Mouse (Mus musculus): ENCODE results near the gene Nfkb1. TPM values are rescaled to one million over a fixed set of nuclear protein-coding genes. Genes with fewer than 3 reads are reported as not detected.
A peak's percentile ranks its signal among the peaks of the same experiment; 100 is the strongest.

Gene Nfkb1
- polyA plus RNA-seq, 2 experiments: 26.9 to 55.4 TPM

- no peak for ATAC-seq (ENCODE audit: low FRiP score, low read depth)
- Histone ChIP-seq H3K9me3 (ENCODE audit: control insufficient read depth, low read length) (no peaks in the 10 kb centered on the region), H3K4me1 (ENCODE audit: control insufficient read depth, insufficient read depth, low read length) (peaks cover 7% of the 10 kb centered on the region), H3K9ac (ENCODE audit: low read depth, low read length, severe bottlenecking) (no peak overlapping the region), H3K27ac (replicated peaks; ENCODE audit: low read depth, low read length) (no peak overlapping the region), H3K4me2 (replicated peaks; ENCODE audit: low read depth, low read length, severe bottlenecking) (no peak overlapping the region), H3K36me3 (ENCODE audit: control insufficient read depth, insufficient read depth, low read length) (peaks cover 76% of the 10 kb centered on the region), H3K4me3 (replicated peaks; ENCODE audit: low read length) (no peak overlapping the region), H3K27me3 (ENCODE audit: control insufficient read depth, insufficient read depth, low read length) (no peaks in the 10 kb centered on the region)
- TF ChIP-seq POLR2A (IDR thresholded peaks at IDR 0.05; ENCODE audit: borderline replicate concordance, extremely low read depth, insufficient read depth, insufficient read length): no peak
- DNase-seq (ENCODE audit: low spot score): no peak
- WGBS: 85% methylated on average over 4 of the region's 4 CpGs
These were observed 99.3 kb downstream of the Nfkb1 start for GRCm38 (mm10) chr3:135592011-135592410.

- Histone ChIP-seq H3K9ac (ENCODE audit: low read depth, low read length, severe bottlenecking) (no peak overlapping the region), H3K9me3 (ENCODE audit: control insufficient read depth, low read length) (no peaks in the 10 kb centered on the region), H3K4me1 (ENCODE audit: control insufficient read depth, insufficient read depth, low read length) (peaks cover 7% of the 10 kb centered on the region), H3K36me3 (ENCODE audit: control insufficient read depth, insufficient read depth, low read length) (peaks cover 76% of the 10 kb centered on the region), H3K4me2 (replicated peaks; ENCODE audit: low read depth, low read length, severe bottlenecking) (no peak overlapping the region), H3K4me3 (replicated peaks; ENCODE audit: low read length) (no peak overlapping the region), H3K27me3 (ENCODE audit: control insufficient read depth, insufficient read depth, low read length) (no peaks in the 10 kb centered on the region), H3K27ac (replicated peaks; ENCODE audit: low read depth, low read length) (no peak overlapping the region)
- 46% methylated on average over 5 of the region's 5 CpGs for WGBS
- no peak for TF ChIP-seq POLR2A (IDR thresholded peaks at IDR 0.05; ENCODE audit: borderline replicate concordance, extremely low read depth, insufficient read depth, insufficient read length)
- no peak for DNase-seq (ENCODE audit: low spot score)
- peak; percentile 41; the same call in 1 of the 2 replicates for ATAC-seq (ENCODE audit: low FRiP score, low read depth)
These were observed 100.0 kb downstream of the Nfkb1 start for GRCm38 (mm10) chr3:135591376-135591775.

DNA sequence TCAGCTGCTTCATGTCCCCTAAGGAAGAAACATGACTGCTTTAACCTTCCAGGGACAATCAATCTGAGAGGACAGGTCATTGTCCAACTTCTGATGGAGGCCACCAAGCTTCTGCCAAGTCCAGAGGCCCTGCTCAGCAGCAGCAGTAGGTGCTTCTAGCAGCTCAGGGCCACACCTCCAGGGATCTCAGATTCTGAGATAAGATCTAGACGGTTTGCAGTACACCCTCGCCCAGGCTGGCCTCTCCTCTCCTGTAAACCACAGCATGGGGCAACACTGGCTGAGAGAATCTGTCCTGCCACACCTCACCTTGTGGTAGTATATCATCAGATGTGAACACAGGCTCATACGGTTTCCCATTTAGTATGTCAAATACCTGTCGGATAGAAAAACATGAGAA, 100.9 kb downstream of the Nfkb1 start:
- no peak for TF ChIP-seq POLR2A (IDR thresholded peaks at IDR 0.05; ENCODE audit: borderline replicate concordance, extremely low read depth, insufficient read depth, insufficient read length)
- Histone ChIP-seq H3K4me3 (replicated peaks; ENCODE audit: low read length) (no peak overlapping the region), H3K4me1 (ENCODE audit: control insufficient read depth, insufficient read depth, low read length) (peaks cover 7% of the 10 kb centered on the region), H3K4me2 (replicated peaks; ENCODE audit: low read depth, low read length, severe bottlenecking) (no peak overlapping the region), H3K9ac (ENCODE audit: low read depth, low read length, severe bottlenecking) (no peak overlapping the region), H3K9me3 (ENCODE audit: control insufficient read depth, low read length) (no peaks in the 10 kb centered on the region), H3K27me3 (ENCODE audit: control insufficient read depth, insufficient read depth, low read length) (no peaks in the 10 kb centered on the region), H3K27ac (replicated peaks; ENCODE audit: low read depth, low read length) (no peak overlapping the region), H3K36me3 (ENCODE audit: control insufficient read depth, insufficient read depth, low read length) (peaks cover 76% of the 10 kb centered on the region)
- no peak for DNase-seq (ENCODE audit: low spot score)
- WGBS: 49% methylated on average over 4 of the region's 4 CpGs
- ATAC-seq (ENCODE audit: low FRiP score, low read depth): no peak

- H3K36me3 ChIP-seq (ENCODE audit: control insufficient read depth, insufficient read depth, low read length): peaks cover 62% of the 10 kb centered on the region
- H3K4me1 ChIP-seq (ENCODE audit: control insufficient read depth, insufficient read depth, low read length): peaks cover 4% of the 10 kb centered on the region
These were observed 104.9 kb downstream of the Nfkb1 start for GRCm38 (mm10) chr3:135586471-135586880.

DNA sequence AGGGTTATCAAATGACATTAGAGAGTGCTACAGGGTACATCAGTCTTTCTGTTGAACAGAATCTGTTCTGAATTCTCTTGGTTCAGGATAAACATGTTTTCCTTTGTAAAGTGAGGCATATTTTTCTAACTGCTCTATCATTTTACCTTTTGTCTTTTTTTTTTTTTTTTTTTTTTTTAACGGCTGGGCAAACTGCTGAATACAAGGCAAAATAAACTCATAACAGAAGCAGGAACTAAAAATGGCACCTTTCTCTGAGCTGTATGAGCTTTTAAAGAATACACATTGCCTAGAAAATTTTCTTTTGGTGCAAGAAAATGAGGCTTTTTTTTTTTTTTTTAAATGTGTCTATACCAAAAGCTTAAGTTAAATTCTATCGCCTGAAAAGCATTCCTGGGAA, 105.3 kb downstream of the Nfkb1 start:
- no peaks in the 10 kb centered on the region for H3K27me3 ChIP-seq (ENCODE audit: control insufficient read depth, insufficient read depth, low read length)
- peaks cover 62% of the 10 kb centered on the region for H3K36me3 ChIP-seq (ENCODE audit: control insufficient read depth, insufficient read depth, low read length)
- no peak for ATAC-seq (ENCODE audit: low FRiP score, low read depth)
- no peak overlapping the region for H3K4me3 ChIP-seq (replicated peaks; ENCODE audit: low read length)
- DNase-seq (ENCODE audit: low spot score): no peak
- no peaks in the 10 kb centered on the region for H3K9me3 ChIP-seq (ENCODE audit: control insufficient read depth, low read length)
- no peak overlapping the region for H3K4me2 ChIP-seq (replicated peaks; ENCODE audit: low read depth, low read length, severe bottlenecking)
- WGBS: 95% methylated on average over 2 of the region's 2 CpGs
- no peak overlapping the region for H3K9ac ChIP-seq (ENCODE audit: low read depth, low read length, severe bottlenecking)
- TF ChIP-seq POLR2A (IDR thresholded peaks at IDR 0.05; ENCODE audit: borderline replicate concordance, extremely low read depth, insufficient read depth, insufficient read length): no peak
- no peak overlapping the region for H3K27ac ChIP-seq (replicated peaks; ENCODE audit: low read depth, low read length)
- H3K4me1 ChIP-seq (ENCODE audit: control insufficient read depth, insufficient read depth, low read length): peaks cover 4% of the 10 kb centered on the region; the same call in 1 of the 2 replicates

More at GRCm38 (mm10) chr3:135586471-135586880, 104.9 kb downstream of the Nfkb1 start:
- no peak for TF ChIP-seq POLR2A (IDR thresholded peaks at IDR 0.05; ENCODE audit: borderline replicate concordance, extremely low read depth, insufficient read depth, insufficient read length)
- no peak overlapping the region for H3K9ac ChIP-seq (ENCODE audit: low read depth, low read length, severe bottlenecking)
- WGBS: 92% methylated on average over 4 of the region's 4 CpGs
- no peaks in the 10 kb centered on the region for H3K27me3 ChIP-seq (ENCODE audit: control insufficient read depth, insufficient read depth, low read length)
- ATAC-seq (ENCODE audit: low FRiP score, low read depth): no peak
- H3K9me3 ChIP-seq (ENCODE audit: control insufficient read depth, low read length): no peaks in the 10 kb centered on the region
- H3K4me2 ChIP-seq (replicated peaks; ENCODE audit: low read depth, low read length, severe bottlenecking): no peak overlapping the region
- H3K27ac ChIP-seq (replicated peaks; ENCODE audit: low read depth, low read length): no peak overlapping the region
- H3K4me3 ChIP-seq (replicated peaks; ENCODE audit: low read length): no peak overlapping the region
- no peak for DNase-seq (ENCODE audit: low spot score)

DNA sequence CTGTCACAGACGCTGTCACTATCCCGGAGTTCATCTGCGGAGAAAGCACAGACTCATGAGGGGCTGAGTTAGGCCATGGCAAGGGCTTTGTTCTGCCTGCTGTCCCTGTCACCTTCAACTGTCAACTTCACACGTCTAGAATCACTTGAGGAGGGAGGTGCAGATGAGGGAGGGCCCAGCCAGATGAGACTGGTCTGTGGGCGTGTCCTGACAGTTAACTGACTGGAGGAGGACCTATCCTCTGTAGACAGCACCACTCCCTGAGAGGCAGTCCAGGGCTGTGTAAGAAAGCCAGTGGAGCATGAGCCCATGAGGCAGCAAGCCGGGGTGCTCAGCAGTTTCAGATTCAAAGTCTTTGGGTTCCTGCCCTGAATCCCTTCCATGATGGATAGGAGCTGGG, 105.9 kb downstream of the Nfkb1 start:
- no peak overlapping the region for H3K4me3 ChIP-seq (replicated peaks; ENCODE audit: low read length)
- H3K4me2 ChIP-seq (replicated peaks; ENCODE audit: low read depth, low read length, severe bottlenecking): no peak overlapping the region
- peaks cover 59% of the 10 kb centered on the region for H3K36me3 ChIP-seq (ENCODE audit: control insufficient read depth, insufficient read depth, low read length)
- H3K27ac ChIP-seq (replicated peaks; ENCODE audit: low read depth, low read length): no peak overlapping the region
- no peaks in the 10 kb centered on the region for H3K9me3 ChIP-seq (ENCODE audit: control insufficient read depth, low read length)
- H3K9ac ChIP-seq (ENCODE audit: low read depth, low read length, severe bottlenecking): no peak overlapping the region
- TF ChIP-seq POLR2A (IDR thresholded peaks at IDR 0.05; ENCODE audit: borderline replicate concordance, extremely low read depth, insufficient read depth, insufficient read length): no peak
- no peaks in the 10 kb centered on the region for H3K27me3 ChIP-seq (ENCODE audit: control insufficient read depth, insufficient read depth, low read length)
- WGBS: 47% methylated on average over 6 of the region's 6 CpGs
- ATAC-seq (ENCODE audit: low FRiP score, low read depth) (no peak), DNase-seq (ENCODE audit: low spot score) (no peak)
- H3K4me1 ChIP-seq (ENCODE audit: control insufficient read depth, insufficient read depth, low read length): peaks cover 6% of the 10 kb centered on the region
